Mouse (Mus musculus) gastrocnemius, adult 18-20 months (tissue): Measurements from ENCODE around the gene Zfp385c. TPM values are rescaled to one million over a fixed set of nuclear protein-coding genes. Genes with fewer than 3 reads are reported as not detected.
A peak's percentile ranks its signal among the peaks of the same experiment; 100 is the strongest.
"Not testable (repeated sequence)": the region's sequence is repeated elsewhere in the genome, so short reads cannot be mapped to it uniquely, and the experiment has no call there.

Source experiments
- DNase-seq: peaks from one replicate; pipeline ENCODE4 v3.0.0; 2021; ENCODE audit warnings: low spot score
- total RNA-seq, 2 experiments: library from RNA; stranded (reverse); gene quantifications; 2 replicates each; pipeline ENCODE4 v1.2.3; 2021

The Zfp385c gene
- total RNA-seq, 2 experiments from 2014 or later = 0.28 to 0.41 TPM

GRCm38 (mm10) chr11:100603155-100603554 lies 89.1 kb downstream of the Zfp385c start:
- DNase-seq = no peak

DNA sequence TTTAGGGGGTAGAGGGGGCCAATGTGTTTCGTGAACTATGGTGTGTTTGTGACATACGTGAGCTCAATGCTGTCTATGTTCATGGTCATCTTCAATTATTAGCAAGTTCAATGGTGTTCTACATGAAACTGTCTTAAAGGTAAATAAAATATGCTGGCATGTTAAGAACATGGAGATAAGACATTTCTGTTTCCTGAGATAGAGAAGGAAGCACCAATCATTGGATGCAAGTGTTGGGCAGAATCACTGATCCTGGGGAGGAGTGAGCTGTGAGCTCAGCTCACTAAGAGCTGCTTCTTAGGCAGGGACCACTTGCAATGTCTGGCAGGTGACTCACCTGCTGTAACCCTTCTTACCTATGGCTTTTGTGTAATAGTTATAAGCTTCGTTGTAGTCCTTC lies 90.9 kb downstream of the Zfp385c start:
- no peak for DNase-seq

DNA sequence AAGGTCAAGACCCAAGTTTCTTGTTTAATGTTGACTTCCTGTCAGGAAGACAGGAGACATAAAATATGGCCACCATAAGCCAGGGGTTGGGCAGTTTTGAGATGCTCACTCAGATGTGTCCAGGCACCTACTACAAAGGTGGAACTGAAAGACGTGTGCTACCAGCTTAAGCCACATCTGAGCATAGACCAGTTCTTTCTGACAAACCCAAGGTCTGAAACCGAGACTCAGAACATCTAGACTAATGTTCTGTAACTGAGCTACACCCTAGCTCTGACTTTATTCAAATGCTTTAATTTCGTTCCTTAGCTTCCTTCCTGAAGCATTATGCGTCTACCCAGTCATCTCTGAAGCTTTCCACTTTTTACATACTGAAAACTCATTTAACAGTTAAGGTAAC lies 94.2 kb downstream of the Zfp385c start:
- no peak for DNase-seq

GRCm38 (mm10) chr11:100595533-100595932 lies 96.7 kb downstream of the Zfp385c start:
- DNase-seq = peak; percentile 60

DNA sequence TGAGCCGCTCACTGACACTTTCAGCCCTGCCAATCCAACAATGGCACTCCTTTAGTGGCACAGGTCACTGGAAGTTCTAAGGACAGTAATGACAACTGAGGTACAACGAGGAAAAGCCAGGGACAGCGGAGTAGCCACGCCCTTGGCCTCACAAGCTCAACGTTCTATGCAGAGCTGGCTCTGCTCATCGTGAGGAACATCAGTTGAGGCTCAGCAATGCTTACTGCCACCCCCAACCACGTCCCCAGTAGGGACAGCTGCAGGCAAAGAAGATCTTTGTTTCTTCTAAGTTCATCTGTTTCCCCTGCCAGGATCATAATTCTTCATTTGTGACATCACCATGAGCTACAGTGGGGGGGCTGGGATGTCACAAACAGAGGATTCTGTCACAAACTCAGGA lies 97.6 kb downstream of the Zfp385c start:
- no peak for DNase-seq

- DNase-seq = no peak
These were observed 99.8 kb downstream of the Zfp385c start for GRCm38 (mm10) chr11:100592346-100593046.

DNA sequence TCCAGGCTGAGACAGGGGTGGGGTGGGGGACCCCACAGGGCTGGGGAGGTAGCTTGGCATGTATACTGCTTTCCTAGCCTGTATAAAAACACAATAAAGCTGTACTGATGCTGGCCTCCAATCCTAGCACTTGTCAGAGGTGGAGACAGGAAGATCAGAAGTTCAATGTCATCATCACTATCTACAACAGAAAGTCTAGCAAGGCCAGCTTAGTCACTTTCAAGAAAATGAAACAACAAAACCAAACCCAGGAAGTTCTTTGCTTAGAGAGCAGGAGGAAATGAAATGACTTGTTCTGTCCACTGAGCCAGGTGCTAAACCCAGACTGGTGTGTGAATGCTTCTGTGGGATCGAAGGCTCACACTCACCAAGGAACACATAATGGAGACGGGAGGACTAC lies 103.8 kb downstream of the Zfp385c start:
- no peak for DNase-seq

GRCm38 (mm10) chr11:100585148-100585547 lies 107.1 kb downstream of the Zfp385c start:
- no peak for DNase-seq

DNA sequence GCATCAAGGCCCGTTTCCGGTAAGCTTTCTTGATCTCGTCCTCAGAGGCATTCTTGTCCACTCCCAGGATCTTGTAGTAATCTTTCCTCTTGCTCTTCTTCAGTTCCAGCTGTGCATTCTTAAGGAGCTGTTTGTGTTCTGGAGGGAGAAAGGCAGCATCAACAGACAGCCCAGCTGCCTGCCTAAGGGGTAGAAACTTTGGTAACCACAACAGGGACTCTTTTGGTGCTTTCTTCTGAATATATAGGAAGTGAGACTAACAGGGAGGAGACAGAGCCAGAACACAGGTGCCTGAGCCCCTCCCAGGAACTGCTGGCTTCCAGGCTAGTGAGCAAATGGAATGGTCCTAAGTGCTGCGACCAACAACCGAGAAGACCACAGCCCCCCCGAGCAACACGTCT lies 107.7 kb downstream of the Zfp385c start:
- no peak for DNase-seq

DNA sequence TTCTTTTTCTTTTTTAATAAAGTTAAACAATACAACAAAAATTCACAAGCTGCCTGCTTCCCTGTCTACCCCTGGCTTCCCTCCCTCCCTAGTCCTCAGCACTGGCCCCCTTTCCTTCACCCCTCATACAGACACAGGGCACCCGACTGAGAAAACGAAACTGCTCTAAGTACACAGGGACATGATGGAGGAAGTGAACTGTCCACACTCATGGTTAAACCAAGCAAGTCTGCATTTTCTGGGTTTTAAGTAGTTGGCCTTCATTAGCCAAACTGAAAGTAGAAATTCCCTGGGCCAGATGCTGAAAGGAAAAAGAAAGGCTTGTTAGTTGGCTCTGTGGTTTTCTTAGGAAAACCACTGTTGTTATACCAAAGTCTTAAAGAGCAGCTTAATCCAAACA lies 109.4 kb downstream of the Zfp385c start:
- DNase-seq = no peak

DNA sequence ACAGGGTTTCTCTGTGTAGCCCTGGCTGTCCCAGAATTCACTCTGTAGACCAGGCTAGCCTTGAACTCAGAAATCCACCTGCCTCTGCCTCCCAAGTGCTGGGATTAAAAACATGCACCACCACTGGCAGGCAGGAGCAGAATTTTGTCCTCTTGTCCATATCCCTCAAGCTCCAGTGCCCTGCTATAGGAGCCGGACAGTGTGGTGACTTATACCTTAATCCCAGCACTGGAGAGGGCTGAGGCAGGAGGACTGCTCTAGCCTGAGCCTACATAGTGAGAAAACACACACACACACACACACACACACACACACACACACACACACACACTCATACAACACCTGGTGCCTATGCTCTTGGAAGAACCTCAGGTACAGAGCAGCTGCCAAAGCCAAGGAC lies 109.8 kb downstream of the Zfp385c start:
- DNase-seq = not testable (repeated sequence)

- no peak for DNase-seq
These were observed 110.5 kb downstream of the Zfp385c start for GRCm38 (mm10) chr11:100581756-100582155.

GRCm38 (mm10) chr11:100580275-100580674 lies 112.0 kb downstream of the Zfp385c start:
- no peak for DNase-seq

- DNase-seq = no peak
These were observed 113.0 kb downstream of the Zfp385c start for GRCm38 (mm10) chr11:100579116-100579799.

- no peak for DNase-seq
These were observed 114.2 kb downstream of the Zfp385c start for GRCm38 (mm10) chr11:100577852-100578599.

Other genes starting within 250 kb of the Zfp385c start
- gene Klhl11, start 219.7 kb downstream of the Zfp385c start, total RNA-seq = 1 to 10 TPM; 2.7 to 4.2 TPM
- 10 to 100 TPM in 1 of 2 experiments, 1 to 10 TPM in 1; 9.5 to 12.2 TPM for gene Acly, start 164.5 kb downstream of the Zfp385c start, total RNA-seq
- under 1 TPM; 0.33 to 0.48 TPM for gene Ttc25, start 146.8 kb downstream of the Zfp385c start, total RNA-seq
- gene Cnp, start 117.6 kb downstream of the Zfp385c start, total RNA-seq = 1 to 10 TPM; 3.8 to 5.0 TPM
- gene Nkiras2, start 73.2 kb downstream of the Zfp385c start, total RNA-seq = 10 to 100 TPM; 16.6 to 17.4 TPM
- gene Dnajc7, start 72.3 kb downstream of the Zfp385c start, total RNA-seq = 100 to 1,000 TPM in 1 of 2 experiments, 10 to 100 TPM in 1; 81.1 to 111 TPM
- under 1 TPM; 0.16 to 0.21 TPM for gene Dhx58, start 11.8 kb upstream of the Zfp385c start, total RNA-seq
- gene Kat2a, start 20.0 kb upstream of the Zfp385c start, total RNA-seq = 10 to 100 TPM; 10.1 to 11.1 TPM
- gene Hspb9, start 21.4 kb upstream of the Zfp385c start, total RNA-seq = not detected
- 10 to 100 TPM; 40.3 to 42.7 TPM for gene Rab5c, start 45.8 kb upstream of the Zfp385c start, total RNA-seq
- gene Kcnh4, start 67.5 kb upstream of the Zfp385c start, total RNA-seq = not detected
- gene Hcrt, start 70.5 kb upstream of the Zfp385c start, total RNA-seq = not detected
- gene Ghdc, start 78.5 kb upstream of the Zfp385c start, total RNA-seq = 1 to 10 TPM; 5.2 to 5.7 TPM
- gene Stat5b, start 158.3 kb upstream of the Zfp385c start, total RNA-seq = 100 to 1,000 TPM; 125 to 170 TPM
- 10 to 100 TPM; 11.3 to 13.3 TPM for gene Stat5a, start 166.9 kb upstream of the Zfp385c start, total RNA-seq
- gene Stat3, start 247.1 kb upstream of the Zfp385c start, total RNA-seq = 10 to 100 TPM; 38.1 to 48.6 TPM